Mouse (Mus musculus) bone marrow, adult 2 months (tissue): ENCODE measurements around the gene Lysmd3. TPM values are rescaled to one million over a fixed set of nuclear protein-coding genes. Genes with fewer than 3 reads are reported as not detected.
"Not testable (repeated sequence)": the region's sequence is repeated elsewhere in the genome, so short reads cannot be mapped to it uniquely, and the experiment has no call there.

Experiments used
- H3K27ac ChIP-seq: fragments of 200-500 bp; 2 replicates; pipeline ENCODE4 v1.5.1; 2012; ENCODE audit warnings: low read depth, mild to moderate bottlenecking, control low read depth, inconsistent platforms, low read length; ENCODE audit not compliant: control insufficient read depth, poor library complexity, insufficient read depth
- H3K4me1 ChIP-seq: fragments of 200-500 bp; 2 replicates; pipeline ENCODE4 v1.6.1; 2011; ENCODE audit warnings: low read length; ENCODE audit not compliant: control insufficient read depth, insufficient read depth
- H3K4me3 ChIP-seq: fragments of 200-500 bp; replicated peaks from 2 replicates; pipeline ENCODE3; 2011; ENCODE audit warnings: mild to moderate bottlenecking, low read depth, low read length, control low read depth; ENCODE audit not compliant: control insufficient read depth
- CTCF ChIP-seq: fragments of 200-500 bp; IDR thresholded peaks from 2 replicates; pipeline ENCODE4 v1.5.1; 2011; ENCODE audit warnings: low read length, control low read depth; ENCODE audit not compliant: control insufficient read depth, insufficient read depth
- POLR2A ChIP-seq: fragments of 200-500 bp; IDR thresholded peaks from 2 replicates; pipeline ENCODE4 v1.6.1; 2011; ENCODE audit warnings: low read depth, mild to moderate bottlenecking, control low read depth, low read length, borderline replicate concordance; ENCODE audit not compliant: control insufficient read depth
- WGBS: fragments of 180-500 bp; shearing (Covaris S2); methylation state at CpG from one replicate; pipeline ENCODE4 v1.1.7; 2018; 5-methylcytosine and 5-hydroxymethylcytosine counted together
- polyA plus RNA-seq: library from polyadenylated mRNA; stranded (reverse); fragments of >200 nt; gene quantifications from 2 replicates; pipeline ENCODE4 v1.2.4, GENCODE M21; 2011; ENCODE audit warnings: low replicate concordance; ENCODE audit not compliant: missing spikeins, insufficient read depth, insufficient read length

Gene Lysmd3
- polyA plus RNA-seq, 1 experiment = 3.0 TPM

GRCm38 (mm10) chr13:81641289-81642045 is 16.0 kb upstream of the Lysmd3 start:
- Histone ChIP-seq H3K27ac (no peak overlapping the region), H3K4me3 (no peak overlapping the region), H3K4me1 (no peaks in the 10 kb centered on the region)
- no peak; the same call in 1 of the 2 replicates for TF ChIP-seq CTCF
- whole genome bisulfite sequencing = 19% methylated on average over 8 of the region's 8 CpGs

DNA sequence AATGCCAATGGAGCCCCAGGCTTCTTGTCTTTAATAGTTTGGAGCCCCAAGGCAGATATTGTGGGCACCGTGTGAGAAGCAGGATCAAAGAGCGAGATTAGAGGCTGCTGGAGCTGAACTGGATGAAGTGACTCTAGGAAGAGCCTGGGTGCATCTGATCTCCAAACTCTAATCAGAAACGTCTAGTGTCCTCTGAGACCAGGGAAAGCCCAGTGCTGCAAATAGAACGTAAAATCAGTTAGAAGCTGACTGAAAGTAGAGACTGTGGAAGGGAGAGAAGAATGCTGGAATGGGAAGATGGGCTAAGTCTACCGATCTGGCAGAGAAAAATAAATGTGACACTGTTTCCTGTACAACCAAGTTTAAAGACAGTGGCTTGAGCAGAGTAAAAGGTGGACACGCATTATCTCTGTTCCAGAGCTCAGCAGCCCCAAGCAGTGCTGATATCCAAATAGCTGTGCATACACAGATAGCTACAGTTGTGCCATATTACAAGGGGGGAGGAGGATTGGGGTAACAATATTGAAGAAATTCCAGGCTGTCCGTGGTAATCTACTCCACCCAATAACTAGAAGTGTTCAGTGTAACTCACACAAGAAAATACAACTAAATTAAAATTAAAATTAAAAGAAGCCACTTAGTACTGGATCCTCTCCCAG is 14.8 kb upstream of the Lysmd3 start:
- H3K4me1 ChIP-seq = no peaks in the 10 kb centered on the region
- WGBS = 52% methylated on average over 7 of the region's 7 CpGs

DNA sequence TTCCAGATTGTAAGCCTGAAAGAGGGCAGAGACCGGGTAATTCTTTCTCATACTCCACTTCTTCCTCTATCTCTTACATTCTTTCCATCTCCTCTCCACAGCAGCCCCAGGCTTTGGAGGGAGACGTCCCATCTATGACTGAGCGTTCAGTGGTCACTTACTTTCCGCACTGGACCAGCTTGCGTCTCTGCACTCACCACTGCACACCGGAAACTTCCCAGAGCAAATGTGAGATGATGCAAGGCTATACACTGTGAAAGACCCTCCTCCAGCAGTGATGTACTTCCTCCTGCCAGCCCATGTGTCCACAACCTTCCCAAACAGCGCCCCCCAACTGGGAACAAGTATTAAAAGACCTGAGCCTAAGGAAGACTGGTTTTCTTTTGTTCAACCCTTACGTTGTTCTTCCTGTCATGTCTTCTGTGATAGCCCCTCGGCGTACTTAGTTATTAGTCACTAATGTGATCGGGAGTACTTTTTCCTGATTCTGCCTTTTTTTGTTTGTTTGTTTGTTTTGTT is 13.4 kb upstream of the Lysmd3 start:
- H3K27ac ChIP-seq = no peak overlapping the region
- H3K4me3 ChIP-seq = no peak overlapping the region
- H3K4me1 ChIP-seq = no peaks in the 10 kb centered on the region
- no peak for TF ChIP-seq CTCF
- no peak for TF ChIP-seq POLR2A
- WGBS = 88% methylated on average over 11 of the region's 11 CpGs

More for the DNA sequence above, 14.8 kb upstream of the Lysmd3 start:
- no peak overlapping the region for H3K4me3 ChIP-seq
- no peak overlapping the region; the same call in 1 of the 2 replicates for H3K27ac ChIP-seq
- TF ChIP-seq CTCF (no peak), POLR2A (no peak)

DNA sequence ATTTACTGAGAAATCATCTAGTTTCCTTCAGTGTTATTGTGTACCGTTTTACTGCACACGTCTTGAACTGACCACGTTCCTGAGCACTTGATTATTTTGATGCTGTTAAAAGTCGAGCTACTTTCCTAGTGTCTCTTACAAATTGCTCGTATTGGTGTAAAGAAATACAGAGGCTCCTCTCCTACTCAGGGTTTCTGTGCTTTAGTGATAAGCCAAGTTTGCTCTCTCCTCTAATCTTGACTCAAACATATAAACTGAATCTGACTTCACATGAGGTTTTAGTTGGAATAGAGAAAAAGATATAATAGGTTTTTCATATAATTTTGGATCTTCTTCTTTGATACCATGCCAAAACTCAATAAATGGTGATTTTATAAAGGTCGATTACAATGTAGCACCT is 11.1 kb upstream of the Lysmd3 start:
- Histone ChIP-seq H3K27ac (no peak overlapping the region), H3K4me3 (no peak overlapping the region), H3K4me1 (no peaks in the 10 kb centered on the region)
- WGBS = 61% methylated on average over 6 of the region's 6 CpGs
- TF ChIP-seq CTCF = no peak
- no peak for TF ChIP-seq POLR2A

- not testable (repeated sequence) for H3K4me3 ChIP-seq, H3K27ac ChIP-seq, H3K4me1 ChIP-seq
- 63% methylated on average over 5 of the region's 6 CpGs for WGBS
Observed at GRCm38 (mm10) chr13:81650382-81650781, 7.1 kb upstream of the Lysmd3 start.

DNA sequence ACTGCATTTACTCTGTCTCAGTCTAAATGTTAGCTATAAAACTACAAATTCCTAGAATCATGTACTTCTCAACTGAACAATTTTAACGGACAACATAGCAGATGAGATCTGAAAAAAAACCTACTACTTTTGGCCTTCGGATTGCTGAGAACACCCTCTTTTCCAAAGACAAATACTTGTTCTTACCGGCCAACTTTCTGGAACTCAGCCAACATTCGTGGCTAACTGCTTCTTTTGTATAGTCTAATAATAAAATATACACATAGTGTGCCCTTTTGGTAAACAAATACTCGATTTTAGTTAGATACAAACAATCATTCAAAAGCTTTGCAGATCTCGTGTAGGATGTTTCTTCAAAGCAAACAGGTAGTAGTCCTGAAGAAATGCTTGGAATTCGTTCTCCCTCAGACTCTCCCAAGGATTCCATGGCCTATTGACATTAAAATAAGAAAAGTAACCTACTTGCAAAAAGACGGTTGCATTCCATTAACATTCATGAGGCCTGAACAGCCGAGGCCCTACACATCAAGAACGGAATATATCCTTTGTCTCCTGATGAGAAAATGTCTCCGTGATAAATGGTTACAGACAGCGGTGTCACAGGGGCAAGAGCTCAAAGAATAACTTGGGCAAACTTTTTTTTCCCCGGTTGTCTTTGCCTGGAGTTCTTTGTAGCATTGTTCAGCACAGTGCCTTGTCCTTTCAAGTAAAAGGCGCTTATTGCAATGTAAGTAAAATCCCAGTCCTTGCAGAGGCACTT is 1.2 kb upstream of the Lysmd3 start:
- no peak for TF ChIP-seq CTCF
- TF ChIP-seq POLR2A = no peak
- WGBS = 78% methylated on average over 14 of the region's 14 CpGs
- Histone ChIP-seq H3K4me3 (no peak overlapping the region), H3K27ac (no peak overlapping the region), H3K4me1 (no peaks in the 10 kb centered on the region; the same call in 1 of the 2 replicates)

DNA sequence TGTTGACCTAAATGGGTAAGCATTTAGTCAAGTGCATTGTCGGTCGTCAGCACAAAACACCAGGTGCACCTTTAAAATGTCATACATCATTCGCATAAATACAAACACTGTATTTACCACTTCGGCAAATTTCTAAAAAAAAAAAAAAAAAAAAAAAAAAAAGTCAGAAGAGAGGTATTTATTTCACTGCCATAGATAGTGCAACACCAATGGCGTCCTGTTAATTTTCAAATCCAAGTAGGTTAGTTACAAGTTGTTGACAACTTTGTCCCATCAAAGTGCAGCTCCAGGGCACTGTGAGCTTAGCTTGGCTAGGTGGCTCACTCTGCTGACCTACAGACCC is 484 bp upstream of the Lysmd3 start:
- Histone ChIP-seq H3K4me3 (peak overlapping the region; percentile 86), H3K4me1 (no peaks in the 10 kb centered on the region; the same call in 1 of the 2 replicates), H3K27ac (peak overlapping the region; percentile 88)
- TF ChIP-seq POLR2A (no peak), CTCF (no peak)
- WGBS = 33% methylated on average over 5 of the region's 5 CpGs

DNA sequence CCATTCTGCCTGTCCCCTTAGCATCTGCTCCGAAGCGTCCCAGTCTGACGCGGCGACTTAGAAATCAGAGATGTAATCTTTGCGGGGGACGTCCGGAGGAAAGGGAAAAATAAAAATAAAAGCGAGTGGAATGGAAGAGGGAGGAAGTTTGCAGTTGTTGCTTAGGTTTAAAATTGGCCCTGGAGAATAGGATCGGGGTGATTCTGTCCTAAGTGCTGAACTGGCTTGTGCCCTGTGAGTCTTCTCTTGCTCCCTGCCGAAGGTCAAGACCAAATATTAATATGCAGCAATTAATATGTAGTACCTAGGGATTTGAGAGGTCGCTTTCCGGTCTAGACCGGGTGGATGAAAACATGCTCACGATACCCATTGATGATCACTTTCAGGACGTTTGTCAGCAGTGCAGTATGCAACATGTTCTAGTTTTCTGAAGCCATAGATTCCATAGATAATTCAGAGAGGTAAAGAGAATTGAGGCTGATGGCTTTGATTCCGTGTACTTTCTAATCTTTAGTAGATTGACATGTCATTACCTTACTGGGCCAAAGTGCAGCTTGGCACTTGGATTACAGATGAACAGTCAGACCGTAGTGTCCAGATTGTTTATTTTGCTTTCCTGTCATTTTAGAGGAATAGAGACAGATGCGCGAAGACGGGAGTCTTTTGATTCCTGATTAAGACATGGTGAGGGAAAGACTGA is 740 bp downstream of the Lysmd3 start:
- peak overlapping the region; percentile 91 for H3K4me3 ChIP-seq
- WGBS = 10% methylated on average over 21 of the region's 21 CpGs
- H3K27ac ChIP-seq = peak overlapping the region; percentile 88
- no peaks in the 10 kb centered on the region; the same call in 1 of the 2 replicates for H3K4me1 ChIP-seq
- no peak for TF ChIP-seq POLR2A
- no peak for TF ChIP-seq CTCF
